Mouse (Mus musculus) embryo, embryonic 11 days (tissue): ENCODE data around the gene Prpf38a.

Experiments
- DNase-seq: peaks from one replicate; pipeline ENCODE4 v3.0.0-alpha.2; 2015

The Prpf38a gene

DNA sequence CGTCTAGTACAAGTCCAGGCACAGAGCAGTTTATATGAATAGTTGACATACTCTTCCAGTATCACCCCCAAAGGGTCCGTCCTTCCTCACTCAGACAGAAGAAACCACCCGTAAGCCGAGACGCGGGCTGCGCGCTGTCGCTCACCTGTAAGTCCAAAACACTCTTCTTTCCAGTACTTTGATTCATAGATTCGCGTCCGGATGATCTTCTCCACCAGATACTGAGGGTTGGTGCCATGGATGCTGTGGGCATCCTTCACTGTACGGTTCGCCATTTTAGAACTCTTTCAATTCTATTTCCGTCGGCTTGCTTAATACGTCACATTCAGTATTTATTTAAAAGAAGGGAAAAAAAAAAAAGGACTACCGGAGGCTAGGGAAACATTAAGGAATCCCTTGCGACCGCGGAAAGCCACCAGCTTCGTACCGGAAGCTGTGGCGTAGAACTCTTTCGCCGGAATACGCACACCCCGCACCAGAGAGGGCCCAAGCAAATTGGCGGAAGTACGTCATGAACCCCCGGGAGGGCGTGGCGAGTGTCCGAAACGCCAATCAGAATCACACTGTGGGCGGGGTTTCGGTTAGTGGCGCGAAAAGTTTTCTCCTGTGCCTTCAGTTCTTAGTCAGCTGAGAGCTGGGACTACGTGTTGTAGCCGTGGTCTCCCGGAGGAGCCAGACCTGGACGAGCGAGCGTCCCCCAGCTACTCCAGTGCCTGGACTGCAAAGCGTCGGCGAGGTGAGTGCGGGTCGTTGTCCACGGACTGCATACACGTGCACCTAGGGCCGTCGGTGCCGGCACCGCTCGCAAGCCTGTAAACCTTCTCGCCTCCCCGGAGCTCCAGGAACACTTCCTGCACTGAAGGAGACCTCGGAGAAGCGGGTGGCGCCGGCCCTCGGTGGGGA is at the start of gene Prpf38a, which contains the start of gene Orc1:
Prpf38a (minus strand) TSS at position 497 of the 903 bp plus-strand sequence.
Orc1 (plus strand) TSS at position 584 of the 903 bp plus-strand sequence.
- DNase-seq: peak; percentile 99

DNA sequence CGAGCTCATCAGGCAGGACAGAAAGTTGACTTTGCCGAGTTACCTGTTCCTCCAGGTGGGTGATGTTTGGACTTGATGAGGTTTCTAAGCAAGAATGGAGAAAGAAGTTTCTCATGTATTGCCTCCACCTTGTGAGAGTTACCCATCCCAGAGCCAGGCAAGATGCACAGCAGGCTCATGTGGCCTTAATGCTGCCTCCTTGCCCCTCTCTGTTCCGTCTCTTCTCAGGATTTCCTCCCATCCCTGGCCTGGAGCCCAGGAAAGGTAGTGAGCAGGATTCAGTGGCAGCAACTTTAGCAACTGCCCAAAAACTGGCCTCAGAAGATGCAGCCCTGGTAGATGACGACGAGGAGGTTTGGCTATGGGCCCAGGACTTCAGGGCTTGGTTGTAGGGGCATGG is 47.9 kb upstream of the Prpf38a start:
- DNase-seq: no peak

DNA sequence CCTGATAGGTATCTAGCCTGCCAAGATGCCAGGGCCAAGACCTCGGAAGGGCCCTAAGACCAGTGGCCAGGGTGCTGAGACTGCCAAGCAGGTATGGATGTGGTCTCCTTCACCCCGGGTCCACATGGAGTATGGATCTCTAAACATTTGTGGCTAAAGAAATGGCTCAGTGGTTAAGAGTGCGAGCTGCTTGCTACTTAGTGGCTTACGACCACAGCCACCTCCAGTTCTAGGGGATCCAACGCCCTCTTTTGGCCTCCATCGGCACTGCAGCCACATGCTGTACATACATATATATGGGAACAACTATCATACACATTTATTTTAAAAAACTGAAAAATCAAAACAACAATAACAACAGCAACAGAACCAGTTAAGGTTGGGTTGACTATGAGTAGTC is 42.4 kb upstream of the Prpf38a start:
- no peak for DNase-seq

DNA sequence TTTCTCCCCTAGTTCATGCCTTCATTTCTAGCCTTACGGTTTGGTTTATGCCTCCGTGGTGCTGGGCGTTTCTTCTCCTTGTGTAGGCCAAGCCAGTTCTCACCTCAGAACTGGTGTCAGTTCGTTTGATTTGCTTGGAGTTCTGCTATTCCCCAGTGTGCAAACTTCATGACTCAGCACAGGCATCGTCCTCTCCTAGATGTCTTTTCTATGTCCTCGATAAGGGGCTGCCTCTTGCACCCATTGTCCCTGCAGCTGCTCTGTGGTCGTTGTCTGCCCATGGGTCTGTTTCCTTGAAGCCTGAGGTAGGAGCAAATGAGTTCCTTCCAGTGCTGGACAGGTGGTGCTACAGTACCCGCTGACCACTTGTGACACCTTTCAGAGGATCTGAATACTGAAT is 41.4 kb upstream of the Prpf38a start:
- no peak for DNase-seq

DNA sequence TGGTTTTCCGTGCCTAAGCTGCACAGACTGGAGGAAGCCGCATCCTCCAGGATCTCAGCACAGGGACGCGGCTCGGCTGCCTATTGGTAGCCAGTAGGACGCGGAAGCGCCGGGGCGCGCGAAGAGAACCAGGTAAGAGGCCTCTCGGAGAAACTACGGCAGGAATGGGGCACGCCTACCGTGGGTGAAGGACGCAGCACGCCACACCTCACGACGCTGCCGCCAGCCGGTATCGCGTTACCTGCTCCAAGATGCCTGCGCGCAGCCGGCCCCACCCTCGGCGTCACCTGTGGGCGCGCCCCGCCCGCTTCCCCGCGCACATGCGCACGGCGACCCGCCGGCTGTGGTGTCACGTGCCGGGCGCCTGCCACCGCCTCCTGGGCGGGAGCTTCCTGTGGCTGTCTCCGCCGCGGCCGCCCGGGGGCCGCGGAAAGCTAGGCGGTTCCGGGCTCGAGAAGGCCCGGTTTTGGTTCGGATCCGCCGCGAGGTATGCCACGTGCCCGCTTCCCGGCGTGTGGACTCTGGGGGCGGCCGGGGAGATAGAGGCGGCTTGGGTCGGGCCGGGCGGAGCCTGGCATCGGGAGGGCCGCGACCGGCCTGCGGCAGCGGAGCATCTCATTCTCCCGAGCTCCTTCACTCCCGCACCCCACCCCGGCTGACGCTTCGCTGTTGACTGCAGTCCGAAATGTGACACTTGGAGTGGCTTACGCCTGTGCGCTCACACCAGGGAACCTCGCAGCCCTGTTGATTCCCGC is 40.6 kb upstream of the Prpf38a start, which contains the start of gene Cc2d1b:
Cc2d1b (plus strand) TSS at position 354 of the 755 bp plus-strand sequence.
- DNase-seq: peak; percentile 94

DNA sequence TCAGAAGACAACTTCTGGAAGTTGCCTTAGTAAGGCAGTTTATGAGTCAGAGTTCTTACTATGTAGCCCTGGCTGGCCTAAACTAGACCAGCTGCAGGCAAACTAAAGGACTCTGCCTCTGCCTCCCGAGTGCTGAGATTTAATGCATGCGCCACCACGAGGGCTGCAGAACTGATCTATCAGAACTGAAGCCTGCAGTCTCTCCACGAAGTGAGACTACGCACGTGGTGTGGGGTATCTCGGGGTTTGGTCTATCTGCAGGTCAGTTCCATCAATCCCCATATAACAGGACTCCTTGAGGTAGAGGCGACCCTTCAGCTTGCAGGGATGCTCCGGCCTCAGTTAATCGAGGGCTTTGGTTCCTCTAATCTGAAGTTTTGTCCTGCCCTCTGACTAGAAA is 40.0 kb upstream of the Prpf38a start:
- peak; percentile 55 for DNase-seq

DNA sequence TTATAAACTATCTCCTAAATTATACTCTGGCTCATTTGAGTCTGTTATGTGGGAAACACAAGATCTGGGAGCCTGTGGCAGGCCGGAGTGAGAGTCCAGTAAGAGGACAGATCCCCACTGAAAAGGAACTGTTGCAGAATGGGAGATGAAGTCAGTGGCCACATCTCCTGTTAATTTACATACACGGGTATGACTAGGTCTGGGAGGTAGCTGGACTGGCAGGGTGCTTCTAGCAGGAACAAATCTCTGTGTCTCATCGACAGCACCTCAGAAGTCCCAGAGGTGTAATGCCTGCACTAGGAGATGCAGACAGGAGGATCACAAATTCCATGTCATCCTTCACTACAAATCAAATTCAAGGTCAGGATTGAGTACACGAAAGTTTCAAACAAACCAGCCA is 39.5 kb upstream of the Prpf38a start:
- no peak for DNase-seq

DNA sequence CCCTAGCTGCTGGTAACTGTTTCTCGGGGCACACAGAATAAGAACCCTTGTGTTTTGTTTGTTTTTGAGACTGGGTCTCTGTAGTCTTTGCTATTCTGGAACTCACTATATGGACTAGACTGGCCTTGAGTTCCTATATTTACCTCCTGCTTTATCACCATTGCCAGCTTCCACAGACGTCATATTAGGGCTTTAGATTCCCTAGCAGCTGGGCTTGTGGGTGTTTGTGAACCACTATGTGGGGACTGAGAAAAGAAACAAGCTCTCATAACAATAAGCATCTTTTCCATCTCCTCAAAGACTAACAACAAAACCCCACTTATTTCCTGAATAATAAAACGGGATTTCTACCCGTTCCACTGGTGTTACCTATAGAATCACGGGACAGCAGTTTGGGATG is 31.8 kb upstream of the Prpf38a start:
- no peak for DNase-seq

DNA sequence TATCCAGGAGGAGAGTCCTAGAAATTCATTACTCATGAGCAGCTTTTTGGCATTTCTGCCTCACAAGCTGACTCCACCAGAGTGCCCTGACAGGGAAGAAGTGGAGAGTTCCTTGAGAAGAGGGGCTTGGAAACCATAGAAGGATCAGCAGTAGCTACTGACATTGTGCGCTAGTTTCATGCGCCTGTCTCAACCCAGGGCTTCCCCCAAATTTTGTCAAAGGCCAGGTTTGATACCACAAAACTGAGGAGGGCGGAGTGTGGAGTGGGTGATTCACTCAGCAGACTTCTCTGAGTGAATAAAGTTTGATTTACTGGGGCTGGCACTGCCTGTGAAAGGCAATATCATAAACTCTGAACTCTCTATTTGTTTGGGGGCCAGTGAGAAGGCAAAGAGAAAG is 29.5 kb upstream of the Prpf38a start:
- no peak for DNase-seq

DNA sequence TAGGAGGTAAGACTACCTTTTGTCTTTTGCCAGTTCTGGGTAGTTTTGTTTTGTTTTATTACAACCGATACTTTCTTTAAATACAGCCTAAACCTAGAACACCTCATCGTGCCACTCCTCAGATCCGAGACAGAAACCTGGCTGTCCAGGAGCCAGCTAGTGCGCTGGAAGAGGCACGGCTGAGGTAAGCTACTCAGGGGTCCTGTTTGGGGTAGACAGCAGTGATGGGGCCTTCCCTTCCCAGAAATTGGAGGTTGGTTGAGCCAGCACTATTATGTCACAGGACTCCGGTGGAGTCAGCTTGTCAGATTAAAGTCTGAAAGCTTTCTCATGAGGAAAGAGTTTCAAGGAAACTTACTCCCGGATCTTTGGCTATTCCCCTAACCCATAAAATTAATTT is 22.7 kb upstream of the Prpf38a start:
- DNase-seq: no peak

DNA sequence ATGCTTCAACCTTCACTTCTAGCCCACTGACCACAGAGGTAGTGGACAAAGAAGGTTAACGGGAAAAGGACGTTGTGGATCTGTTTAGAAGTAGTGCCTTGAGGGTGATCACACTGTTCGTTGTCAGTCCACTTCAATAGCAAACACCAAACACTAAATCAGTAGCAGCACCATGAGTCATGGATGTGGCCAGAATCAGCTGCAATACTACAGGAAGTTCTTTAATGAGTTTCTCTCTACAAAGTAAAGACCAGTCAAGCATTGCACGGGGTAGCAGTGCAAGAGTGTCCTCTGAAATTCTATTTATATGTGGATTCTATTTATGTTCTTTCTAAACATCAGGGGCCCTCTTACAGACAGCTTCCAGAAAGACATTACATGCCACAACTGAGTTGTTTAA is 19.2 kb upstream of the Prpf38a start:
- DNase-seq: no peak

DNA sequence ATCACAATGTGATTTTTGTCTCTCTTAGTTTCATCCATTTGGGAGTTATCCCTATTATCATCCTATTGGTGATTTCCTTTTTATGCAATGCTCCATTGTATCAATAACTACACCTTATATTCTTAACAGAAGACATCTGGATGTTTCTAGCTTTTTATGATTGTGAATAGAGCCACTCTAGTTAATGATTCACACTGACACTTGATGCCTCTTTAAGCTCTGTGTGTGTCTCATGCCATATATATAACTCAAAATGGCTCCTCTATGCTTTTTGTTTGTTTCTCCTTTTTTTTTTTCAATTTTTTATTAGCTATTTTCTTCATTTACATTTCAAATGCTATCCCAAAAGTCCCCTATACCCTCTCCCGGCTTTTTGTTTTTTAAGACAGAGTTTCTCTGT is 16.6 kb upstream of the Prpf38a start:
- no peak for DNase-seq

DNA sequence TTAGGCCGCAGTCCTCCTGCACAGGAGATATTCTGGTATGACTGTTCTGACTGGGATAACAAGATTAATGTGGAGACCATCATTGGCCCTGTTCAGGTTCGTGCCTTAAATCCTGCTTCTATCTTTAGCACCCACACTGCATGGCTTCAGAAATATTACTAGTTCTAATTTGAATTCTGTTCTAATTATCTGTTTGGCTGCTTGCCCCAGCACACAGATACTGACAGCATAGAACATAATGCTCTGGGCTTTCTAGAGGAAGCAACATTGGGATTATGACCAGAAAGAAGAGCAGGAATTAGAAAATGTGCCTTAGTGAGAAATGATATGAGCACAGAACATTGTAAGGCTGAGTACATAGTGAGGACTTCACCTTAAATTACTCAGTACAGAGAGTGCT is 14.2 kb upstream of the Prpf38a start:
- no peak for DNase-seq

DNA sequence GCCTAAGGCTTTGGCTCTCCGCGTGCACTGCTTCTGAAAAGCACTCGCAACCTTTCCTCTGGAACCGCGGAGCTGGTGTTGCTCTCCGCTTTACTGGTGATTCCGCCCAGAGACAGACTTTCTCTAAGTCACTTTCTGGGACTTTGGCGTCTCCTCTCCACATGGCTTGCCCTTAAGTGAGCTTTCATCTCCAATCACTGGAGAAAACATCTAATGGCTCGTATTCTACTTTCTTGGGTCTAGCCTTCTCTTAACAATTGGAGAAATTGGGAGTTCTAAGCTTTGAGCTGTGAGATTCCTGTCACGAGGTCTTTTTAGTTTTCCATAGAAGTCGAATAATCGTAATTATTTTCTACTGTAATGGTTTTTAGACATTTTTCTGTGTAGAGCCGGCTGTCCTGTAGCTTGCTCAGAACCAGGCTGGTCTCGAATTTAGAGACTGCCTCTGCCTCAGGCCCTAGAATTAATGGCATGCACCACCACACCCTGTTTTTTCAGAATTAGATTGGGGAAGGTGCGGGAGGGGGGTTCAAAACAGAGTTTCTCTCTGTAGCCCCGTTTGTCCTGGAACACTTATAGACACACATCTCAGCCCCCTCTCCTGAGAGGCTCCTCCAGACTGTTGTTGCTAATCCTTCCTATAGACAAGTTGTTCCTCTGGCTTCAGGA is 741 bp upstream of the Prpf38a start:
- DNase-seq: peak; percentile 5

DNA sequence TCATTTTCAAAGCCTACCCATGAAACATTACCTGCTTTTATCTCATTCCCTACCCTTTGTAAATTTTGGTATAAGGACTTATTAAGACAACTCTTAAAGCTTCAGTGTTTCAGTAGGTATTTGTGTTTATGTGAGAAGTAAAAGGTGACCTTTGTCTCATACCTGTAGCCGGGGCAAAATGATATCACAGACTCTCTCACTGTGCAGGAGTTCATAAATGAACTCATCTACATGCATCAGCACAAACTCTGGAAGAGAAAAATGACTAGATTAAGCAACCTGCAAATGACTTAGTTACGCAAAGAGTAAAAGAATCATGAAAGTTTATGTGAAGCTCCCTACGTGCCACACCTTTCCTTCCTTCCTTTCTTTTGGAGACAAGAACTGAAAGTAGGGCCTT is 6.5 kb downstream of the Prpf38a start:
- DNase-seq: no peak

DNA sequence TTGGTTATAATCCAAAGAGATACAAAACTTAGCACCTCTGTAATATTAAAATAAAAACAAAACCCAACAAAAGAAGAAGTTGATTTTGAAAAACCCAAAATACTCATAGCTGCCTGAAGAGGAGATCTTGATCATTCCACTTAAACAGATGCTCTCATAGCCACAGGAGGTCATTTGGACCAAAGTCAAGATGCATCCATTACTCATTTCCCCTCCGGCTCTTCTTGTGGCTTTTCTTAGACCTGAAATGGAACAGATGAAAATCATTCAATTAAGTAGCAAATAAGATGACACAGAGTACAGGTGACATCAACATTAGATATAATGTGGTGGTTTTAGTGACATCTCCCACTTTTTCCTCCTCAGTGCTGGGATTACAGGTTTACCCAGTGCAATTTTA is 14.1 kb downstream of the Prpf38a start:
- DNase-seq: no peak

DNA sequence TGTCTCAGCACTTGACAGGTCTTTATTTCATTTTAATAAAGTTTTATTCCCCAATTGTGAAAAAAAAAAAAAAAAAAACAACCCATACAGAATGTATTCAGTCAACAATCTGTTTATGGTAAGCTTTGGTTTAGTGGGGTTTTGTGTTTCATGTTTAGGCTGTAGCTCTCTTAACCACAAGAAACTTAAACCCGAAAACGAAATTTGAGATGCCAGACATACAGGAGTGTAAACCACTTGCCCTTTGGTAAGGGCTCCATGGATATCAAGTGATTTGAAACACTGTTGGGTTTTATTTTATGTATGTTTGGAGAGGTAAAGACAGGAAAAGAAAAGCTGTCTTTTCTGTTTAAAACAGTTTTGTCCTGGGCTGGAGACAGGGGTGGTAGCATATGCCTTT is 39.4 kb downstream of the Prpf38a start:
- DNase-seq: no peak
